Mouse (Mus musculus): ENCODE results near the gene Fhad1. TPM values are rescaled to one million over a fixed set of nuclear protein-coding genes. Genes with fewer than 3 reads are reported as not detected.

Gene Fhad1
- polyA plus RNA-seq, 1 experiment from 2014 or later: 6.5 TPM

- Histone ChIP-seq H3K4me1 (ENCODE audit: control insufficient read depth, insufficient read depth, low read depth, low read length) (peaks cover 23% of the 10 kb centered on the region), H3K27me3 (replicated peaks; ENCODE audit: control insufficient read depth, insufficient read depth, low read length) (no peaks in the 10 kb centered on the region), H3K4me2 (ENCODE audit: low read length) (no peak overlapping the region), H3K9ac (ENCODE audit: low read depth, low read length) (no peak overlapping the region), H3K9me3 (ENCODE audit: control insufficient read depth, low read length) (no peaks in the 10 kb centered on the region), H3K36me3 (ENCODE audit: control insufficient read depth, insufficient read depth, low read length) (no peaks in the 10 kb centered on the region), H3K4me3 (ENCODE audit: low read length) (no peak overlapping the region), H3K27ac (ENCODE audit: low read depth, low read length) (0 out of 2 replicates have a peak overlapping the region, but pooled peaks have one; percentile 35)
- no peak for ATAC-seq
- 84% methylated on average over 8 of the region's 8 CpGs for WGBS
Observed at GRCm38 (mm10) chr4:141898905-141899304, 116.0 kb downstream of the Fhad1 start.

GRCm38 (mm10) chr4:141897838-141898237, 117.0 kb downstream of the Fhad1 start:
- no peak overlapping the region for H3K4me3 ChIP-seq (ENCODE audit: low read length)
- ATAC-seq: no peak
- H3K4me1 ChIP-seq (ENCODE audit: control insufficient read depth, insufficient read depth, low read depth, low read length): peaks cover 22% of the 10 kb centered on the region
- 57% methylated on average over 2 of the region's 3 CpGs for WGBS
- no peak overlapping the region for H3K9ac ChIP-seq (ENCODE audit: low read depth, low read length)
- 0 out of 2 replicates have a peak overlapping the region, but pooled peaks have one; percentile 12 for H3K27ac ChIP-seq (ENCODE audit: low read depth, low read length)
- no peaks in the 10 kb centered on the region for H3K36me3 ChIP-seq (ENCODE audit: control insufficient read depth, insufficient read depth, low read length)
- no peaks in the 10 kb centered on the region for H3K9me3 ChIP-seq (ENCODE audit: control insufficient read depth, low read length)
- no peak overlapping the region for H3K4me2 ChIP-seq (ENCODE audit: low read length)
- H3K27me3 ChIP-seq (replicated peaks; ENCODE audit: control insufficient read depth, insufficient read depth, low read length): no peaks in the 10 kb centered on the region

GRCm38 (mm10) chr4:141897225-141897624, 117.7 kb downstream of the Fhad1 start:
- H3K4me3 ChIP-seq (ENCODE audit: low read length): no peak overlapping the region
- no peaks in the 10 kb centered on the region for H3K36me3 ChIP-seq (ENCODE audit: control insufficient read depth, insufficient read depth, low read length)
- no peaks in the 10 kb centered on the region for H3K9me3 ChIP-seq (ENCODE audit: control insufficient read depth, low read length)
- no peak overlapping the region for H3K4me2 ChIP-seq (ENCODE audit: low read length)
- peaks cover 20% of the 10 kb centered on the region for H3K4me1 ChIP-seq (ENCODE audit: control insufficient read depth, insufficient read depth, low read depth, low read length)
- no peaks in the 10 kb centered on the region for H3K27me3 ChIP-seq (replicated peaks; ENCODE audit: control insufficient read depth, insufficient read depth, low read length)
- H3K9ac ChIP-seq (ENCODE audit: low read depth, low read length): no peak overlapping the region
- 70% methylated on average over 6 of the region's 6 CpGs for WGBS
- no peak for ATAC-seq
- no peak overlapping the region for H3K27ac ChIP-seq (ENCODE audit: low read depth, low read length)

- peaks cover 9% of the 10 kb centered on the region for H3K4me1 ChIP-seq (ENCODE audit: control insufficient read depth, insufficient read depth, low read depth, low read length)
- WGBS: 78% methylated on average over 12 of the region's 12 CpGs
- H3K27ac ChIP-seq (ENCODE audit: low read depth, low read length): no peak overlapping the region
- no peaks in the 10 kb centered on the region for H3K36me3 ChIP-seq (ENCODE audit: control insufficient read depth, insufficient read depth, low read length)
- no peak overlapping the region for H3K4me2 ChIP-seq (ENCODE audit: low read length)
- H3K9ac ChIP-seq (ENCODE audit: low read depth, low read length): no peak overlapping the region
- H3K4me3 ChIP-seq (ENCODE audit: low read length): no peak overlapping the region
- H3K9me3 ChIP-seq (ENCODE audit: control insufficient read depth, low read length): no peaks in the 10 kb centered on the region
- H3K27me3 ChIP-seq (replicated peaks; ENCODE audit: control insufficient read depth, insufficient read depth, low read length): no peaks in the 10 kb centered on the region
- no peak for ATAC-seq
Observed at GRCm38 (mm10) chr4:141895772-141896171, 119.1 kb downstream of the Fhad1 start.

- H3K36me3 ChIP-seq (ENCODE audit: control insufficient read depth, insufficient read depth, low read length): no peaks in the 10 kb centered on the region
- no peak for ATAC-seq
Observed at GRCm38 (mm10) chr4:141893157-141893784, 121.6 kb downstream of the Fhad1 start.

GRCm38 (mm10) chr4:141886385-141886968, 128.4 kb downstream of the Fhad1 start:
- Histone ChIP-seq H3K4me2 (ENCODE audit: low read length) (no peak overlapping the region), H3K36me3 (ENCODE audit: control insufficient read depth, insufficient read depth, low read length) (no peaks in the 10 kb centered on the region), H3K9me3 (ENCODE audit: control insufficient read depth, low read length) (no peaks in the 10 kb centered on the region), H3K27me3 (replicated peaks; ENCODE audit: control insufficient read depth, insufficient read depth, low read length) (no peaks in the 10 kb centered on the region), H3K27ac (ENCODE audit: low read depth, low read length) (no peak overlapping the region), H3K9ac (ENCODE audit: low read depth, low read length) (no peak overlapping the region), H3K4me1 (ENCODE audit: control insufficient read depth, insufficient read depth, low read depth, low read length) (no peaks in the 10 kb centered on the region), H3K4me3 (ENCODE audit: low read length) (no peak overlapping the region)
- 50% methylated on average over 6 of the region's 6 CpGs for WGBS
- ATAC-seq: peak; percentile 37; the same call in 1 of the 2 replicates

More at GRCm38 (mm10) chr4:141893157-141893784, 121.6 kb downstream of the Fhad1 start:
- Histone ChIP-seq H3K4me2 (ENCODE audit: low read length) (no peak overlapping the region), H3K9me3 (ENCODE audit: control insufficient read depth, low read length) (no peaks in the 10 kb centered on the region), H3K27me3 (replicated peaks; ENCODE audit: control insufficient read depth, insufficient read depth, low read length) (no peaks in the 10 kb centered on the region), H3K27ac (ENCODE audit: low read depth, low read length) (no peak overlapping the region), H3K9ac (ENCODE audit: low read depth, low read length) (no peak overlapping the region), H3K4me3 (ENCODE audit: low read length) (no peak overlapping the region), H3K4me1 (ENCODE audit: control insufficient read depth, insufficient read depth, low read depth, low read length) (no peaks in the 10 kb centered on the region; the same call in 1 of the 2 replicates)
- WGBS: 95% methylated on average over 8 of the region's 8 CpGs

GRCm38 (mm10) chr4:141885451-141885850, 129.4 kb downstream of the Fhad1 start:
- no peak for ATAC-seq
- WGBS: 79% methylated on average over 9 of the region's 9 CpGs

GRCm38 (mm10) chr4:141882858-141883257, 132.0 kb downstream of the Fhad1 start:
- Histone ChIP-seq H3K27me3 (replicated peaks; ENCODE audit: control insufficient read depth, insufficient read depth, low read length) (no peaks in the 10 kb centered on the region), H3K4me1 (ENCODE audit: control insufficient read depth, insufficient read depth, low read depth, low read length) (no peaks in the 10 kb centered on the region), H3K4me3 (ENCODE audit: low read length) (no peak overlapping the region), H3K9me3 (ENCODE audit: control insufficient read depth, low read length) (no peaks in the 10 kb centered on the region), H3K4me2 (ENCODE audit: low read length) (no peak overlapping the region), H3K36me3 (ENCODE audit: control insufficient read depth, insufficient read depth, low read length) (no peaks in the 10 kb centered on the region), H3K9ac (ENCODE audit: low read depth, low read length) (no peak overlapping the region), H3K27ac (ENCODE audit: low read depth, low read length) (no peak overlapping the region)
- ATAC-seq: no peak
- 87% methylated on average over 7 of the region's 7 CpGs for WGBS

More at GRCm38 (mm10) chr4:141885451-141885850, 129.4 kb downstream of the Fhad1 start:
- no peak overlapping the region for H3K4me2 ChIP-seq (ENCODE audit: low read length)
- H3K9ac ChIP-seq (ENCODE audit: low read depth, low read length): no peak overlapping the region
- no peak overlapping the region for H3K27ac ChIP-seq (ENCODE audit: low read depth, low read length)
- no peaks in the 10 kb centered on the region for H3K4me1 ChIP-seq (ENCODE audit: control insufficient read depth, insufficient read depth, low read depth, low read length)
- no peaks in the 10 kb centered on the region for H3K9me3 ChIP-seq (ENCODE audit: control insufficient read depth, low read length)
- no peaks in the 10 kb centered on the region for H3K27me3 ChIP-seq (replicated peaks; ENCODE audit: control insufficient read depth, insufficient read depth, low read length)
- H3K4me3 ChIP-seq (ENCODE audit: low read length): no peak overlapping the region
- H3K36me3 ChIP-seq (ENCODE audit: control insufficient read depth, insufficient read depth, low read length): no peaks in the 10 kb centered on the region

- Histone ChIP-seq H3K27ac (ENCODE audit: low read depth, low read length) (no peak overlapping the region), H3K4me1 (ENCODE audit: control insufficient read depth, insufficient read depth, low read depth, low read length) (no peaks in the 10 kb centered on the region), H3K27me3 (replicated peaks; ENCODE audit: control insufficient read depth, insufficient read depth, low read length) (no peaks in the 10 kb centered on the region), H3K9me3 (ENCODE audit: control insufficient read depth, low read length) (no peaks in the 10 kb centered on the region), H3K4me2 (ENCODE audit: low read length) (no peak overlapping the region), H3K4me3 (ENCODE audit: low read length) (no peak overlapping the region), H3K9ac (ENCODE audit: low read depth, low read length) (no peak overlapping the region), H3K36me3 (ENCODE audit: control insufficient read depth, insufficient read depth, low read length) (no peaks in the 10 kb centered on the region)
- ATAC-seq: no peak
- 68% methylated on average over 5 of the region's 5 CpGs for WGBS
Observed at GRCm38 (mm10) chr4:141881950-141882349, 132.9 kb downstream of the Fhad1 start.

Data from hindbrain, embryonic 16.5 days (tissue).